Mouse (Mus musculus): Measurements from ENCODE around the gene Rnaset2a.
"Not testable (repeated sequence)": the region's sequence is repeated elsewhere in the genome, so short reads cannot be mapped to it uniquely, and the experiment has no call there.

DNA sequence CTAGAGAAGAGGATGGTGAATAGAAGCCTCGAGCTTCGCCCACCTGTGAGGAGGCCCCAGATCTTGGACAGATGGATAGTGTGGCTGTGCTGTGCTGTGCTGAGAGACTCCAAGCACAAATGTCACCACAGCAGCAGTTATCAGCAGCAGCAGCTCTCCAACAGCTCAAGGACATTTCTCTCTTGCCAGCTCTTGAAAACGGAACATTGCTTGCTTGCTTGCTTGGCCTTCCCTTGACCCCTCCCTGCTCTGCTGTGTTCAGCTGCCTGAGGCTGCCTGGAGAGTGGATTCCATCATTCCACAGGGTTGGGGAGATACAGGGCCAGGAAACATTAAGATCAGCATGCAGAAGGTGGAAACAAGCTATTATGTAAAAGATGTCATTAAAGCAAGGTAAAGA, 24.9 kb downstream of the Rnaset2a start:
- TF ChIP-seq CTCF (IDR thresholded peaks at IDR 0.05; ENCODE audit: low read depth, low read length); GATA1 (IDR thresholded peaks at IDR 0.05; ENCODE audit: borderline replicate concordance, low read length); TAL1 (conservative IDR thresholded peaks at IDR 0.05; ENCODE audit: low read depth, low read length); GATA2 (IDR thresholded peaks at IDR 0.05; ENCODE audit: borderline replicate concordance, low read depth, low read length); POLR2AphosphoS5 (IDR thresholded peaks at IDR 0.05; ENCODE audit: insufficient replicate concordance, low read depth, low read length): not testable (repeated sequence)
